Mouse (Mus musculus) G1E (cell line): ENCODE measurements at regions not wholly inside any gene's neighbourhood (a gene's known extent, or its start where the extent isn't known, plus 50 kb on each side); places are given as distances from the start of the nearest gene placed in this dataset.

ENCODE experiments used
- CTCF ChIP-seq: IDR thresholded peaks from 2 replicates; pipeline ENCODE4 v1.5.1; 2012; ENCODE audit warnings: low read depth, low read length, inconsistent platforms, mixed read lengths
- GATA1 ChIP-seq: IDR thresholded peaks from 2 replicates; pipeline ENCODE4 v1.6.1; 2012; ENCODE audit warnings: borderline replicate concordance, low read length, inconsistent platforms, mixed read lengths
- GATA2 ChIP-seq: IDR thresholded peaks from 2 replicates; pipeline ENCODE4 v1.6.1; 2012; ENCODE audit warnings: low read depth, low read length, inconsistent platforms, borderline replicate concordance

DNA sequence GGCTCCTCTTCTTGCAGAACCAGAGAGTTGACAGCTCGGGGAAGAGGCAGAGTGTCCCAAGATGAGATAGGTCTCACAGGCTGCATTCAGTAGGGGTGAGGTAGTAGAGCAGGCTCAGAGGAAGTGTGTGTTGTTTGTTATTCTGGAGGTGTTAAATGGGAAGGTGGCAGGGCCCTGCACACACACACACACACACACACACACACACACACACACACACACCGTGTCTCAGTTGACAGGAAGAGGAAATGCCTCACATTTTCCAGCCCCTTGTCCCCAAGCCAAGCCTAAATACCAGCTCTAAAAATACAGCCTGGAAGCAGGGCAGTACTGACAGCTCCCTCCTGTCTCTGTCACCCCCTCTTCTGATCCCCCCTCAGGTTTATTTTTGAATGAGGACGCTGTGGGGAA lies 70.9 kb upstream of the Col13a1 start:
- TF ChIP-seq CTCF, result no peak
- TF ChIP-seq GATA1, result no peak
- no peak for TF ChIP-seq GATA2
